Mouse (Mus musculus) hindbrain, embryonic 14.5 days (tissue): Measurements from ENCODE around the gene Hyal1. TPM values are rescaled to one million over a fixed set of nuclear protein-coding genes. Genes with fewer than 3 reads are reported as not detected.

ENCODE experiments used
- ATAC-seq: fragments of 200-750 bp; cut with Nextera tagmentation; 2 replicates; pipeline ENCODE4 v1.8.0; 2017; ENCODE audit warnings: moderate number of reproducible peaks, mild to moderate bottlenecking, moderate TSS enrichment, moderate library complexity; ENCODE audit not compliant: low FRiP score
- DNase-seq: peaks from one replicate; pipeline ENCODE4 v3.0.0-alpha.2; 2015; ENCODE audit warnings: low spot score
- H3K27ac ChIP-seq: fragments of 300-500 bp; sonication (generic); 2 replicates; pipeline ENCODE4 v1.5.1; 2014; ENCODE audit warnings: mild to moderate bottlenecking, moderate library complexity
- H3K27me3 ChIP-seq: fragments of 300-500 bp; sonication (generic); 2 replicates; pipeline ENCODE4 v1.6.1; 2014; ENCODE audit warnings: mild to moderate bottlenecking, low read length, mixed read lengths; ENCODE audit not compliant: control insufficient read depth, insufficient read depth
- H3K36me3 ChIP-seq: fragments of 300-500 bp; sonication (generic); replicated peaks from 2 replicates; pipeline ENCODE4 v1.6.1; 2014; ENCODE audit not compliant: control insufficient read depth, insufficient read depth
- H3K4me1 ChIP-seq: fragments of 300-500 bp; sonication (generic); replicated peaks from 2 replicates; pipeline ENCODE4 v1.6.1; 2014; ENCODE audit warnings: antibody characterized with exemption, low read length, mixed read lengths; ENCODE audit not compliant: control insufficient read depth, insufficient read depth
- H3K4me2 ChIP-seq: fragments of 300-500 bp; sonication (generic); replicated peaks from 2 replicates; pipeline ENCODE4 v1.6.1; 2014; ENCODE audit warnings: mild to moderate bottlenecking, moderate library complexity
- H3K4me3 ChIP-seq: fragments of 300-500 bp; sonication (generic); replicated peaks from 2 replicates; pipeline ENCODE4 v1.5.1; 2014; ENCODE audit warnings: mild to moderate bottlenecking, low read length
- H3K9ac ChIP-seq: fragments of 300-500 bp; sonication (generic); 2 replicates; pipeline ENCODE4 v1.6.1; 2014
- H3K9me3 ChIP-seq: fragments of 300-500 bp; sonication (generic); 2 replicates; pipeline ENCODE4 v1.6.1; 2016; ENCODE audit warnings: low read length; ENCODE audit not compliant: control insufficient read depth
- WGBS: fragments of 180-500 bp; shearing (Covaris S2); extraction: QIAGEN DNeasy Blood & Tissue Kit; methylation state at CpG from one replicate; pipeline ENCODE4 v1.1.7; 2014; 5-methylcytosine and 5-hydroxymethylcytosine counted together
- polyA plus RNA-seq: library from polyadenylated mRNA; unstranded; fragments of >200 nt; fragmentation: Nextera tagmentation; extraction: Ambion mirVana; gene quantifications from 2 replicates; pipeline ENCODE4 v1.2.1, GENCODE M21; 2014

Hyal1 gene
- polyA plus RNA-seq, 1 experiment from 2014 or later = 3.1 TPM

- Histone ChIP-seq H3K4me1 (peaks cover 10% of the 10 kb centered on the region), H3K27ac (no peak overlapping the region), H3K9me3 (no peaks in the 10 kb centered on the region), H3K27me3 (no peaks in the 10 kb centered on the region), H3K36me3 (no peaks in the 10 kb centered on the region), H3K4me2 (no peak overlapping the region), H3K9ac (0 out of 2 replicates have a peak overlapping the region, but pooled peaks have one; percentile 8), H3K4me3 (no peak overlapping the region)
- ATAC-seq (no peak), DNase-seq (no peak)
- 66% methylated on average over 14 of the region's 14 CpGs for WGBS
Observed at GRCm38 (mm10) chr9:107599842-107600241, 23.1 kb downstream of the Hyal1 start.

GRCm38 (mm10) chr9:107600745-107601144 lies 24.0 kb downstream of the Hyal1 start:
- peaks cover 12% of the 10 kb centered on the region for H3K4me1 ChIP-seq

GRCm38 (mm10) chr9:107601275-107601674 lies 24.5 kb downstream of the Hyal1 start:
- H3K9ac ChIP-seq = no peak overlapping the region
- peaks cover 12% of the 10 kb centered on the region for H3K4me1 ChIP-seq
- ATAC-seq (no peak), DNase-seq (no peak)
- no peaks in the 10 kb centered on the region for H3K9me3 ChIP-seq
- WGBS = 87% methylated on average over 11 of the region's 11 CpGs
- H3K27me3 ChIP-seq = no peaks in the 10 kb centered on the region
- no peak overlapping the region for H3K4me3 ChIP-seq
- no peaks in the 10 kb centered on the region for H3K36me3 ChIP-seq
- H3K4me2 ChIP-seq = no peak overlapping the region
- H3K27ac ChIP-seq = no peak overlapping the region

More at GRCm38 (mm10) chr9:107600745-107601144, 24.0 kb downstream of the Hyal1 start:
- Histone ChIP-seq H3K4me2 (no peak overlapping the region), H3K27ac (no peak overlapping the region), H3K27me3 (no peaks in the 10 kb centered on the region), H3K36me3 (no peaks in the 10 kb centered on the region), H3K9ac (no peak overlapping the region), H3K4me3 (no peak overlapping the region), H3K9me3 (no peaks in the 10 kb centered on the region)
- 85% methylated on average over 12 of the region's 12 CpGs for WGBS
- ATAC-seq = no peak
- no peak for DNase-seq

GRCm38 (mm10) chr9:107602068-107602648 lies 25.4 kb downstream of the Hyal1 start:
- 16% methylated on average over 10 of the region's 10 CpGs for WGBS
- H3K27ac ChIP-seq = no peak overlapping the region
- no peaks in the 10 kb centered on the region for H3K9me3 ChIP-seq
- DNase-seq = peak; percentile 98
- H3K9ac ChIP-seq = 0 out of 2 replicates have a peak overlapping the region, but pooled peaks have one; percentile 33
- no peak overlapping the region for H3K4me2 ChIP-seq
- no peaks in the 10 kb centered on the region for H3K27me3 ChIP-seq
- H3K4me1 ChIP-seq = peaks cover 20% of the 10 kb centered on the region
- H3K36me3 ChIP-seq = no peaks in the 10 kb centered on the region
- ATAC-seq = peak; percentile 58; the same call in 1 of the 2 replicates
- H3K4me3 ChIP-seq = no peak overlapping the region

GRCm38 (mm10) chr9:107603251-107603650 lies 26.5 kb downstream of the Hyal1 start:
- ATAC-seq = no peak
- Histone ChIP-seq H3K27me3 (no peaks in the 10 kb centered on the region), H3K4me3 (no peak overlapping the region), H3K9ac (no peak overlapping the region), H3K36me3 (no peaks in the 10 kb centered on the region), H3K4me1 (peaks cover 22% of the 10 kb centered on the region), H3K4me2 (no peak overlapping the region), H3K9me3 (no peaks in the 10 kb centered on the region), H3K27ac (no peak overlapping the region)
- 87% methylated on average over 6 of the region's 6 CpGs for WGBS
- no peak for DNase-seq

GRCm38 (mm10) chr9:107605041-107605661 lies 28.4 kb downstream of the Hyal1 start:
- H3K4me3 ChIP-seq = no peak overlapping the region
- H3K9ac ChIP-seq = no peak overlapping the region
- no peak for ATAC-seq
- H3K36me3 ChIP-seq = no peaks in the 10 kb centered on the region
- H3K9me3 ChIP-seq = no peaks in the 10 kb centered on the region
- H3K27ac ChIP-seq = no peak overlapping the region
- 36% methylated on average over 23 of the region's 23 CpGs for WGBS
- DNase-seq = no peak
- H3K4me2 ChIP-seq = peak overlapping the region; percentile 25; the same call in 1 of the 2 replicates
- H3K4me1 ChIP-seq = peaks cover 22% of the 10 kb centered on the region
- H3K27me3 ChIP-seq = no peaks in the 10 kb centered on the region

- H3K27me3 ChIP-seq = no peaks in the 10 kb centered on the region
- no peak overlapping the region; the same call in 1 of the 2 replicates for H3K4me2 ChIP-seq
- H3K4me3 ChIP-seq = no peak overlapping the region
- no peaks in the 10 kb centered on the region for H3K9me3 ChIP-seq
- DNase-seq = no peak
- 26% methylated on average over 9 of the region's 9 CpGs for WGBS
- no peaks in the 10 kb centered on the region for H3K36me3 ChIP-seq
- 0 out of 2 replicates have a peak overlapping the region, but pooled peaks have one; percentile 20 for H3K9ac ChIP-seq
- ATAC-seq = no peak
- peaks cover 25% of the 10 kb centered on the region for H3K4me1 ChIP-seq
- no peak overlapping the region for H3K27ac ChIP-seq
Observed at GRCm38 (mm10) chr9:107606591-107606990, 29.9 kb downstream of the Hyal1 start.

- Histone ChIP-seq H3K27me3 (no peaks in the 10 kb centered on the region), H3K4me1 (peaks cover 29% of the 10 kb centered on the region), H3K4me2 (no peak overlapping the region; the same call in 1 of the 2 replicates), H3K9ac (0 out of 2 replicates have a peak overlapping the region, but pooled peaks have one; percentile 20), H3K4me3 (no peak overlapping the region), H3K27ac (no peak overlapping the region), H3K9me3 (no peaks in the 10 kb centered on the region), H3K36me3 (no peaks in the 10 kb centered on the region)
- ATAC-seq (no peak), DNase-seq (no peak)
- WGBS = 56% methylated on average over 2 of the region's 2 CpGs
Observed at GRCm38 (mm10) chr9:107607036-107607435, 30.3 kb downstream of the Hyal1 start.

GRCm38 (mm10) chr9:107607653-107608245 lies 31.0 kb downstream of the Hyal1 start:
- Histone ChIP-seq H3K9me3 (no peaks in the 10 kb centered on the region), H3K36me3 (no peaks in the 10 kb centered on the region), H3K4me3 (no peak overlapping the region), H3K4me1 (peaks cover 29% of the 10 kb centered on the region), H3K4me2 (no peak overlapping the region), H3K27me3 (no peaks in the 10 kb centered on the region), H3K9ac (no peak overlapping the region), H3K27ac (no peak overlapping the region)
- no peak for ATAC-seq
- DNase-seq = no peak
- WGBS = 56% methylated on average over 9 of the region's 9 CpGs
